21 mouse cellular contexts compared by ENCODE assay signal in the genomic region with DNA sequence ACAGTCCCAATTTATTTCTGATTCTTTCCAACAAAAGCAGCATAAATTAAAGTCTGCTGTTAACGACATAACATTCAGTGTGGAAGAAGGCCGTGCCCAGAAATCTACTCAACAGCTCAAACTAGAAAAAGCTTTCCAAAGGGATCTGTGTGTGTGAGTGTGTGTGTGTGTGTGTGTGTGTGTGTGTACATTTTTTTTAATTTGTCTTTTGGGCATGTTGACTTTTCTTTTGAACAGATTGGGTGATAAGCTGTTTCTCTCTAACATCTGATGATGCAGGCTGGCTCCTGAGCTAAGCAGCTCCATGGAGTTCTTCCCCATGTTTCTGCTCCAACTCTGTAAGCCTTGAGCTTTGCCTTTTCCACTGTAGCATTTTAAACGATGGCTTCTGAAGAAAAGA. TPM values are rescaled to one million over a fixed set of nuclear protein-coding genes. Genes with fewer than 3 reads are reported as not detected.
"Had no signal": no experiment of that assay in that cellular context is flagged by ENCODE, and none has a peak within 500 bp of the region (broad histone marks: within the 10 kb centered on the region; RNA-seq: fewer than 3 reads in every experiment).

No protein-coding gene starts in this region.

- H3K9me3 ChIP-seq: limb, embryonic 15.5 days; liver, embryonic 12.5 days; megakaryocyte, embryonic 14.5 days; midbrain, embryonic 15.5 days; neural tube, embryonic 12.5 days; stomach, embryonic 15.5 days had no signal

- DNase-seq: kidney, adult 11 months; kidney, adult 9 months; kidney, postnatal 36 days; lung, embryonic 14.5 days; lung, postnatal 10 days; right cerebral cortex, postnatal 4 days; spleen, adult 18-20 months; thymus, adult 2 months; thymus, postnatal 36 days had no signal

- H3K27me3 ChIP-seq: limb, embryonic 15.5 days; liver, embryonic 12.5 days; megakaryocyte, embryonic 14.5 days; midbrain, embryonic 15.5 days; neural tube, embryonic 12.5 days; stomach, embryonic 15.5 days had no signal

- H3K4me3 ChIP-seq: limb, embryonic 15.5 days; liver, embryonic 12.5 days; megakaryocyte, embryonic 14.5 days; midbrain, embryonic 15.5 days; neural tube, embryonic 12.5 days; stomach, embryonic 15.5 days had no signal

- ATAC-seq: liver, embryonic 12.5 days; midbrain, embryonic 15.5 days had no signal

- H3K4me1 ChIP-seq: limb, embryonic 15.5 days; liver, embryonic 12.5 days; megakaryocyte, embryonic 14.5 days; midbrain, embryonic 15.5 days; neural tube, embryonic 12.5 days; stomach, embryonic 15.5 days had no signal

- H3K9ac ChIP-seq: limb, embryonic 15.5 days; liver, embryonic 12.5 days; lung, embryonic 14.5 days; midbrain, embryonic 15.5 days; neural tube, embryonic 12.5 days; stomach, embryonic 15.5 days had no signal

- H3K27ac ChIP-seq: kidney, postnatal 0 days; limb, embryonic 15.5 days; liver, embryonic 12.5 days; macrophage; midbrain, embryonic 15.5 days; neural tube, embryonic 12.5 days; stomach, embryonic 15.5 days had no signal

- H3K4me2 ChIP-seq: limb, embryonic 15.5 days; liver, embryonic 12.5 days; lung, embryonic 14.5 days; midbrain, embryonic 11.5 days; midbrain, embryonic 15.5 days; neural tube, embryonic 12.5 days; stomach, embryonic 15.5 days had no signal

- H3K36me3 ChIP-seq: limb, embryonic 15.5 days; liver, embryonic 12.5 days; midbrain, embryonic 15.5 days; neural tube, embryonic 12.5 days; stomach, embryonic 15.5 days had no signal

RNA-seq across cellular contexts. Expression of gene Ak9, which starts 12.1 kb away (rescaled TPM):
- total RNA-seq: monocyte, adult 5-6 weeks; neutrophil, adult 5-6 weeks had no signal
- polyA plus RNA-seq: limb, embryonic 15.5 days; liver, embryonic 12.5 days; liver, embryonic 16.5 days; lung, embryonic 14.5 days; midbrain, embryonic 11.5 days had no signal
